Mouse (Mus musculus) embryonic fibroblast, embryonic 13.5 days (primary cell): ENCODE data around the gene Vps41.

Source experiments
- CTCF ChIP-seq: IDR thresholded peaks from 2 replicates; pipeline ENCODE4 v1.5.1; 2011; ENCODE audit warnings: mild to moderate bottlenecking, control low read depth, low read length, moderate library complexity, borderline replicate concordance; ENCODE audit not compliant: insufficient read depth
- POLR2A ChIP-seq: IDR thresholded peaks from 2 replicates; pipeline ENCODE4 v1.6.1; 2011; ENCODE audit warnings: low read depth, mild to moderate bottlenecking, control low read depth, low read length, moderate library complexity

DNA sequence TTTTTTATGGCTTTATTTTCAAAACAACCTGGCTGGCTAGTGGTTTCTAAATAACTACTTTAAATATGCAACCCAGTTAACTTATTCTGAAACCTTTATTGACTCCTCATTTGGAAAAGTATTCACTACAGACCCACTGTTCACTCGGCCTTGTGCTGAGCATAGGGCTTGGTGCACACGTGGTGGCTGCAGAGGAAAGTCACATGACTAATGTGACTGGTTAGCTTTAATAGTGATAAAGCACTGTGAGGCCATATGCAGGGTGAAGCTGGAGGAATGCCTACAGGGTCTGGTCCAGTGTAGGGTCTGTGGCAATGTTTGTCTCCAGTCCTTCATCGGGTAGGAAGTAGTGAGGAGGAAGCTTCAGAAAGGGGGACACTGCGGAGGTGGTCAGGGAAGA lies 134.1 kb downstream of the Vps41 start:
- TF ChIP-seq POLR2A (no peak), CTCF (no peak)
